Mouse (Mus musculus) layer of hippocampus, postnatal 14 days (tissue): ENCODE measurements around the gene Blcap. TPM values are rescaled to one million over a fixed set of nuclear protein-coding genes. Genes with fewer than 3 reads are reported as not detected.

Source experiments
- DNase-seq, 2 experiments: peaks; one replicate each; pipeline ENCODE4 v3.0.0; 2021 to 2022; ENCODE audit warnings: low spot score in 2 of 2, mixed read lengths in 1 of 2
- microRNA-seq, 2 experiments: library from miRNA; unstranded; fragments of <30 nt; microRNA quantifications; one replicate each; pipeline ENCODE4 v1.2.0; 2021
- total RNA-seq, 2 experiments: library from RNA; stranded (reverse); gene quantifications; 2 replicates each; pipeline ENCODE4 v1.2.3; 2021

The Blcap gene
- total RNA-seq, 2 experiments from 2014 or later: 129 to 130 TPM

DNA sequence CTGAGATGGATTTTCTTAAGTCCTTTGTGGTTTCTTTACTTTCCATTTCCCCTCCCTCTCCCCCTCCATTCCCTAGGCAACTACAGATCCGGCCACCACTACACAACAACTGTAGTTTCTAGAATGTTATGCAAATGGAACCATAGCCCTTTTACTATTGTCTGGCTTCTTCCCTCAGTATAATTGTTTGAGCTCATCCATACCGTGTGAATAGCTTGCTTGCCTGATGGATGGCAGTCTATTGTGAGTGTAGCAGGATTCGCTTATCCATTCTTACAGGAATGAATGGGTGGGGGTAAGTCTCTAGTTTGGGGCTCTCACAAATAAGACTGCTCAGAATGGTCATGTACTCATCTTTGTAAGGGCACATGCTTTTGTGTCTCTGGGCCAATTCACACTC, 48.5 kb downstream of the Blcap start:
- DNase-seq: no peak

DNA sequence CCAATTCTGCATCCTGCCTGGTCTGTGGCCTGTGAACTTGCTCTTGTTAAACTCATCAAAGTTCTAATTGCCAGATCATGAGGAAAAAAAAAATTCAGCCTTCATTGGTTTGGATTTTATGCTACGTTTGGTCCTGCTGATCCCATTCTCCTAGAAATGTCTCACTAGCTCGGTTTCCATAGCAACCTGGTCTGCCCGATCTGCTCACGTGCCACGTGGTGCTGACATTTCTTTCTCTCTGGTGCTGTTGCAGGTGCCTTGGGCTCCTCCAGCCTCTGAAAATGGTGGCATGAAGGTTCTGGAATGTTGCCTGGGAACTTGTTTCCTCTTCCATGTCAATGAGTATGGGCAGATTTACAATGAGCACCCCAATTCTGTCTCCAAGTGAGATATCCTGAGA, 50.6 kb downstream of the Blcap start:
- DNase-seq: peak in 1 of 2 experiments; percentile 71

DNA sequence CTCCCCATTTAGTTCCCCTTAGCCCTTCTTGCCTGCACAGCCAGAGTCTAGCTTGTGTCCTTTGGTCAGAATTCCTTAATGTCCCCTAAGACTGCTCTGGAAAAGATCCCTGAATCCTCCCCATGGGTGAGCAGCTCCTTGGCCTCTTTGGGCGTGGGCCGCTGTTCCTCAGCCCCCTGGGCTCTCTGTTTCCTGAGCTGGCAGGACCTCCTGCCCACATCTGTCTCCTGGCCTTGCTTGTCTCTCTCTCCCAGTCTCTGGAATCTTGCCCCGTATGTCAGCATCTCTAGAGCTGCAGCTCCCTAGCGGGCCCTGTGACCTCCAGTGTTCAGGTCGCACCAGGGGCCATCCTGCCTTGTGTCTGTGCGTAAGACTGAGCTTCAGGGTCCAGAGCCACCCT, 51.6 kb downstream of the Blcap start:
- DNase-seq: no peak

DNA sequence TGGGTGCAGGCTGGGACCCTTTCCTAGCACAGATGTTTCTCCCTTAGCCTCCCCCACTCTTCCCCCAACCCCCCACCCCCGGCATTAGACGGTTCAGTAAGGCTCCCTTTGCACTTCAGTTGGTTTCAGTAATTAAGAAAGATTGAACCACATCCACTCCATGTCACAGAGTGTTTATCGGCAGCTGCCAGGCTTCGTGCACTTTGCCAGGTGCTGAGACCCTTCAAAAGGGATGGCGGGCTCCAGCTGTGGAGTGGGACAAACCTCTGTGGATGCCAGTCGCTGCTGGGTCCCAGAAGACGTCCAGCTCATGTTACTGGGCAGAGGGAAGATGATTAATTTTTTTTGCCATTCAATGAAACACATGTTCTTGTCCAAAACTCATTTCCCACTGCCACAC, 52.6 kb downstream of the Blcap start:
- DNase-seq: no peak

DNA sequence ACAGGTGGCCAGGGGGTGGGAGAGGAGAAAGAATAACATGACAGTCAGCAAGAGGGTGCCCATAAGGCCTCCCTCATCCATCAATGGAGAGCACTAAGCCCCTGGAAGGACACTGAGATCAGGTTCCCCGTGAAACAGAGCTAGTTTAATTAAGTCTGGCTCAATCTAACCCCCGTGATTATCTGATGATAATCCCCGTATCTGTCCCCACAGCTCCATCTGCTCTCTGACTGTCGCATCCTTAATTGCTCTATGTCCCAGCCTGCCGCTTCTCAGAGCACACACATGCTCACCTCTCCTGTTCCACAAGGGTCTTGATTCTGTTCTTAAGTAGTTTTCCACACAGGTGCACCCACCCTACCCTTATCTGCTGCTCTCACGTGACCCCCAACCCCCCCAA, 53.5 kb downstream of the Blcap start:
- no peak for DNase-seq

DNA sequence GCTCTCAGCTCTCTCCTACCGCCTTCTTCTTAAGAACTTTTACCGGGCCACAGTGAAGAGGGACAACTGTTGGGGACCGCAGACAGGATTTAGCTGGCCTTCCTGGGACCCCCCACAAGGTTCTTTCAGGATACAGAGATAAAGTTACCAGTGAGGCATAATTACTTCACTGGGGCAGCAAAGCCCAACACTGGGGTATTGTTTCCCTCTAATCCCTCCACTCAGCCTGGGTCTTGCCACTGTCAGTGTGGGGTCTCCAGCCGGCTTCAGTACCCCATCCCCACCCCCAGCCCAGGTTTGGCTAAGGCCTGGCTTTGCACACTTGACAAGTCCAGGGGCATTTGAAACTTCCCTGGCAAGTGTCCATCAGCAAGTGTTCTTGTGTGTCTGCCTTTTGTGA, 56.7 kb downstream of the Blcap start:
- DNase-seq: no peak

DNA sequence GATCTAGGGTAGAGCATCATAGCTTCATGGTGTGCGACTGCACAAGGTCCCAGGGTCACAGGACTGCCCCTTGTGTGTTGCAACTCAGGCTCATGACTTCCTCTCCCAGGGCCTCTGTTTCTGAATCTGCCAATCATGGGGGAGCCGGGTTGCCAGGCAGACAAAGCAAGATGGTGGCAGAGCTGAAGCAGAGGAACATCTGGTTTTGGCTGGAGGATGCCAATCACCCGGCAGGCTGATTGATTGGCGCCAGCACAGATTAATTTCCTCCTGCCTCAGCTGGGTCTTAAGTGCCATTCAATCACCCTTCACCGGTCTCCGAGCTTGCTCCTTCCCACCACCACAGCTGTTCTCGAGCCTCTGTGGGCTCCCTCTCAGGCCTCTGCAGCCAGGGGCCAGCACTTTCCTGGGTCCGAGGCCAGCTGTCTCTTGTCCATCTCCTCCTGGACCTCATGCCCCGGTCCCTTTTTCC, 57.3 kb downstream of the Blcap start:
- DNase-seq: no peak

DNA sequence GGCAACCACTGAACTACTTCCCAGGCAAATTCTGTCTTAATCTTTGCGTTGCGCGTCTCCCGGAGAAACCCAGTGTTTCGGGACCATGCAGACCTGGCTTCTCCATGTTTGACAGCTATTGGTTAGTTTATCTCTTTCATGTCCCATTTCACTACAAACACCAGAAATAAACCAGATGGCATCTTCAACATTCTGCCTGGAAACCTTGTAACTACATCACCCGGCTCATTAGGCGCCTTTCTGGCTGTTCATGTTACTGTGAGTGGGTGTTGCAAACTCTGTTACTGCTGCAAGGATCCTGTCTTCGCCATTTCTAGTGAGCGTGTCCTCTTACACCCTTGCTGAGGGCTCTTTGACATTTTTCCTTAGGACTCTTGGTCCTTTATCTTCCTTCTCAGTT, 58.2 kb downstream of the Blcap start:
- DNase-seq: peak in 1 of 2 experiments; percentile 71

DNA sequence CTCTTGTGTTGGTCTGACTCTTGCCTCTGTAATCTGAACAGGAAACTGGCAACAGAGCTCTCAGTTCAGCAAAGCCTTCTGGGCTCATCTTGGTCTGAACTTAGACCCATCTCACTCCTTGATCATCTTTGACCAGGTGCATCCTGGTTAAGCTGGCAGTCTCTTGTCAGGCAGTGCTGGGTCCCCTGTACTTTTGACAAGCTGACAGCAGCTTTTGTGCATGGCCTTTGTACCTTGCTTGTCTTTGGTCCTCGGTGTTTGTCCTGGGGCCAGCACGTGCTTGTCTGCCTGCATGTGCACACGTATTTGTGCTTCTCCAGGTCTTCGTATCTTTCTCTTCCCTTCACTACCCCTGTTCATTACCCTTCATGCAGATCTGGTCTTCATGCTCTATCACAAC, 61.0 kb downstream of the Blcap start:
- DNase-seq: no peak

DNA sequence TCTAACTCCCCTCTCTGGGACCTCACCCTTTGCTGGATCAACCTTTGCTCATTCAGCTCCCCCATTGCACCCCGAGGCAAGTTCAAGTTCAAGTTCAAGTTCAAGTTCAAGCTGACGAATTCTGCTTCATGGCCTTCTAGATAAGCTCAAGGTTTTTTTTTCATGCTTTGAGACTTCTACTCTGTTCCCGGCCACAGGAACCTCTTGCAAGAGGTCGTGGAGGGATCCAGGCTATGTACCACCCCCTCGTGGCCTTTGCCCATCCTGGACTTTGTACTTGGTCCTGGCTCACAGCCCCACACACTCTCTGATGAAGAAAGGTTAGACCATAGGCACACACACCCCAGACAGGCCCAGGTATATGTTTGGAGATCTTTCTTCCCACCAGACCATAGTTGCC, 61.9 kb downstream of the Blcap start:
- DNase-seq: no peak

DNA sequence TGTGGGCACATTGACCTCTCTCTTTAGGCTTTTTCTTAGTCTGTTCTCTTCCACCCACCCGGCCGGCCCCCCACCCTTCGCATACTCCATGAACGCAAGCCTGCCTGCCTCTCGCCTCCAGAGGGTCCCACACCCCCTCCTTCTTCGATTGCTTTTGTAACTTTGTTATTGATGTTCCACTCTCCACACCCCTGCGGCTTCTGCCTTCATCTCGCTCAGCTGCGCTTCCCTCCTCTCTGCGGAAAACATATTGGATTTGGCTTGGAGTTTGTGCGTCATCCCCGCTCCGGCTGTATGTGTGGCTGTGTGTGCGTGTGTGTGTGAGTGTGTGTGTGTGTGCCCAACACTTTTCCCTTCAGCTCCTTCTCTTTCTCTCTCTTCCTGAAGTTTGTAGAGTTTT, 64.3 kb downstream of the Blcap start:
- peak; percentile 56 to 72 for DNase-seq

Small RNA genes within 50 kb of the gene (microRNA-seq; reads per million reads assigned to microRNA genes)
- 0.68 to 1.4 reads per million in 2 experiments for gene Gm23134

Other genes starting within 250 kb of the Blcap start
- not detected for gene Ghrh, start 223.8 kb downstream of the Blcap start, total RNA-seq
- gene Manbal, start 203.7 kb downstream of the Blcap start, total RNA-seq: 10 to 100 TPM; 69.7 to 72.9 TPM
- 100 to 1,000 TPM; 117 to 118 TPM for gene Src, start 152.8 kb downstream of the Blcap start, total RNA-seq
- 1,000 to 10,000 TPM; 1,202 to 1,260 TPM for gene Nnat, start 11.2 kb downstream of the Blcap start, total RNA-seq
- 10 to 100 TPM; 24.4 to 26.9 TPM for gene Ctnnbl1, start 166.1 kb upstream of the Blcap start, total RNA-seq